Mouse (Mus musculus) thymus, adult 2 months (tissue): Measurements from ENCODE around the gene Psrc1.

ENCODE experiments used
- CTCF ChIP-seq: fragments of 200-500 bp; IDR thresholded peaks from 2 replicates; pipeline ENCODE4 v1.5.1; 2012; ENCODE audit warnings: mild to moderate bottlenecking, control low read depth, low read length, moderate library complexity, borderline replicate concordance; ENCODE audit not compliant: control insufficient read depth, poor library complexity, insufficient read depth; ENCODE audit errors: extremely low read depth
- POLR2A ChIP-seq: fragments of 200-500 bp; IDR thresholded peaks from 2 replicates; pipeline ENCODE4 v1.6.1; 2012; ENCODE audit warnings: mild to moderate bottlenecking, low read length, control low read depth, moderate library complexity; ENCODE audit not compliant: control insufficient read depth, poor library complexity, insufficient read depth; ENCODE audit errors: extremely low read depth

DNA sequence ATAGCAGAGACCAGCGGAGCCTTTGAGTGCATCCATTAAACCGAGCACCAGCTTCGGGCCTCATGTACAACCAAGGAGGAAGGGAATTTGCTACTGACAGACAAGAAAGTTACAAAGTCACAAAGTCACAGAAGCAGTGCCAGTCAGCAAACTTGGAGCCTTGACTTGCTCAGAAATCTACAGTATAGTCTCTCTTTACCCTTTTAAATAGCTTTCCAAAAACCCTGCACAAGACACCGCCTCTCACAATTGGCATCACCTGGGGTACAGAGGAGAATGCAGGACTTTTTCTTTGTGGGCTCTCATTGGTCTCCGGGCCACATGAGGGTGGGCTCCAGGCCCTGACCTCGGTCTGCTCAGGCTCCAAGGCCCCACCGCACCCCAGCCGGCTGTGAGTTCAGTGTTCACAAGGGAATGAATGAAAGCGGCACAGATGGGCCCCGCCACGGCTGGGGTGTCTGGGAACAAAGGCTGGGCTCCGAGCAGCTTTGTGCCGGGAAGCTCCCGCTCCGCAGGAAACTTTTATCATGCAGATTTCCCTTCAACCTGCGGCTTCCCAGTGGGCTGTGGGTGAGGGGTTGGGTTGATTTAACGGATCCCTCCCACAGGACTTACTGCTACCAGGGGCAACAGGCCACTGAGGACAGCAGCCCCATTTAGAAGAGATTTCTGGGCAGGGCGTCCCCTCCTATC lies 49.7 kb downstream of the Psrc1 start:
- TF ChIP-seq CTCF (no peak), POLR2A (no peak)
